Mouse (Mus musculus): ENCODE results near the gene Ngdn.

- TF ChIP-seq CTCF (IDR thresholded peaks at IDR 0.05; ENCODE audit: control insufficient read depth, insufficient read depth, low read length): no peak
- TF ChIP-seq POLR2A (IDR thresholded peaks at IDR 0.05; ENCODE audit: borderline replicate concordance, control insufficient read depth, low read depth, low read length): no peak
These were observed 10.3 kb downstream of the Ngdn start for GRCm38 (mm10) chr14:55025527-55025926.

All from bone marrow, adult 2 months (tissue).